Mouse (Mus musculus) G1E (cell line): ENCODE data around the gene Ttk.

Experiments used
- CTCF ChIP-seq: IDR thresholded peaks from 2 replicates; pipeline ENCODE4 v1.5.1; 2012; ENCODE audit warnings: low read depth, low read length, inconsistent platforms, mixed read lengths
- POLR2AphosphoS5 ChIP-seq: IDR thresholded peaks from 2 replicates; pipeline ENCODE4 v1.6.1; 2012; ENCODE audit warnings: low read depth, low read length, inconsistent platforms; ENCODE audit not compliant: insufficient replicate concordance
- TAL1 ChIP-seq: conservative IDR thresholded peaks from 2 replicates; pipeline ENCODE4 v1.6.1; 2012; ENCODE audit warnings: low read depth, low read length, inconsistent platforms, mixed read lengths

GRCm38 (mm10) chr9:83797898-83798297 lies 36.6 kb upstream of the Ttk start:
- TF ChIP-seq CTCF (no peak), POLR2AphosphoS5 (no peak), TAL1 (no peak)
